Mouse (Mus musculus) forebrain, postnatal 0 days (tissue): Measurements from ENCODE around the gene Pde4dip. TPM values are rescaled to one million over a fixed set of nuclear protein-coding genes. Genes with fewer than 3 reads are reported as not detected.

Experiments
- ATAC-seq: fragments of 200-750 bp; cut with Nextera tagmentation; 2 replicates; pipeline ENCODE4 v1.8.0; 2017; ENCODE audit warnings: mild to moderate bottlenecking, moderate library complexity
- DNase-seq: peaks from one replicate; pipeline ENCODE4 v3.0.0-alpha.2; 2015
- H3K27ac ChIP-seq: fragments of 300-500 bp; sonication (generic); 2 replicates; pipeline ENCODE4 v1.5.1; 2014; ENCODE audit warnings: low read depth, mild to moderate bottlenecking, antibody characterized with exemption, low read length, moderate library complexity, mixed read lengths
- H3K27me3 ChIP-seq: fragments of 300-500 bp; sonication (generic); 2 replicates; pipeline ENCODE4 v1.6.1; 2014; ENCODE audit warnings: mild to moderate bottlenecking, low read length, mixed read lengths; ENCODE audit not compliant: insufficient read depth
- H3K36me3 ChIP-seq: fragments of 300-500 bp; sonication (generic); 2 replicates; pipeline ENCODE4 v1.6.1; 2014; ENCODE audit warnings: mild to moderate bottlenecking, moderate library complexity; ENCODE audit not compliant: insufficient read depth
- H3K4me1 ChIP-seq: fragments of 300-500 bp; sonication (generic); 2 replicates; pipeline ENCODE4 v1.6.1; 2014; ENCODE audit warnings: antibody characterized with exemption; ENCODE audit not compliant: insufficient read depth
- H3K4me2 ChIP-seq: fragments of 300-500 bp; sonication (generic); 2 replicates; pipeline ENCODE4 v1.6.1; 2014; ENCODE audit warnings: low read depth, mild to moderate bottlenecking, moderate library complexity
- H3K4me3 ChIP-seq: fragments of 300-500 bp; sonication (generic); 2 replicates; pipeline ENCODE4 v1.5.1; 2014; ENCODE audit warnings: low read depth, low read length, mixed read lengths
- H3K9ac ChIP-seq: fragments of 300-500 bp; sonication (generic); 2 replicates; pipeline ENCODE4 v1.6.1; 2014; ENCODE audit warnings: mild to moderate bottlenecking
- H3K9me3 ChIP-seq: fragments of 300-500 bp; sonication (generic); 2 replicates; pipeline ENCODE4 v1.6.1; 2016; ENCODE audit warnings: low read length
- CTCF ChIP-seq: sonication (generic); IDR thresholded peaks from 2 replicates; pipeline ENCODE4 v1.5.1; 2016; ENCODE audit warnings: antibody characterized with exemption, control low read depth, low read depth
- WGBS: fragments of 180-500 bp; shearing (Covaris S2); extraction: QIAGEN DNeasy Blood & Tissue Kit; methylation state at CpG from one replicate; pipeline ENCODE4 v1.1.7; 2014; 5-methylcytosine and 5-hydroxymethylcytosine counted together
- polyA plus RNA-seq: library from polyadenylated mRNA; unstranded; fragments of >200 nt; fragmentation: Nextera tagmentation; extraction: Ambion mirVana; gene quantifications from 2 replicates; pipeline ENCODE4 v1.2.1, GENCODE M21; 2015
- total RNA-seq: library from RNA; depleted of rRNA; stranded (reverse); fragments of >200 nt; gene quantifications from 2 replicates; pipeline ENCODE4 v1.2.3, GENCODE M21; 2014

The Pde4dip gene
- total and polyA plus RNA-seq, 2 experiments from 2014 or later: 53.1 to 118 TPM

- 93% methylated on average over 5 of the region's 5 CpGs for WGBS
- TF ChIP-seq CTCF: no peak
- ATAC-seq: no peak
These were observed 127.3 kb downstream of the Pde4dip start for GRCm38 (mm10) chr3:97761168-97761567.

GRCm38 (mm10) chr3:97759846-97760245 lies 128.7 kb downstream of the Pde4dip start:
- H3K36me3 ChIP-seq: peaks cover 44% of the 10 kb centered on the region
- H3K4me2 ChIP-seq: no peak overlapping the region
- no peaks in the 10 kb centered on the region for H3K27me3 ChIP-seq
- TF ChIP-seq CTCF: no peak
- H3K9ac ChIP-seq: no peak overlapping the region
- no peak for DNase-seq
- no peak overlapping the region for H3K27ac ChIP-seq
- 92% methylated on average over 5 of the region's 5 CpGs for WGBS
- peaks cover 17% of the 10 kb centered on the region for H3K4me1 ChIP-seq
- no peak overlapping the region for H3K4me3 ChIP-seq
- no peaks in the 10 kb centered on the region for H3K9me3 ChIP-seq
- ATAC-seq: no peak

More at GRCm38 (mm10) chr3:97761168-97761567, 127.3 kb downstream of the Pde4dip start:
- Histone ChIP-seq H3K27me3 (no peaks in the 10 kb centered on the region), H3K27ac (no peak overlapping the region), H3K9me3 (no peaks in the 10 kb centered on the region), H3K4me3 (no peak overlapping the region), H3K9ac (no peak overlapping the region), H3K4me1 (peaks cover 27% of the 10 kb centered on the region), H3K4me2 (no peak overlapping the region), H3K36me3 (peaks cover 33% of the 10 kb centered on the region)
- DNase-seq: no peak

GRCm38 (mm10) chr3:97757501-97757900 lies 131.0 kb downstream of the Pde4dip start:
- Histone ChIP-seq H3K4me3 (no peak overlapping the region), H3K27ac (no peak overlapping the region), H3K27me3 (no peaks in the 10 kb centered on the region), H3K36me3 (peaks cover 65% of the 10 kb centered on the region), H3K9ac (no peak overlapping the region), H3K9me3 (no peaks in the 10 kb centered on the region), H3K4me2 (no peak overlapping the region), H3K4me1 (no peaks in the 10 kb centered on the region)
- ATAC-seq: no peak
- no peak for DNase-seq
- no peak for TF ChIP-seq CTCF
- 98% methylated on average over 10 of the region's 10 CpGs for WGBS

GRCm38 (mm10) chr3:97756283-97757074 lies 132.0 kb downstream of the Pde4dip start:
- H3K9ac ChIP-seq: no peak overlapping the region
- no peak for ATAC-seq
- no peaks in the 10 kb centered on the region for H3K4me1 ChIP-seq
- peaks cover 75% of the 10 kb centered on the region for H3K36me3 ChIP-seq
- H3K4me3 ChIP-seq: no peak overlapping the region
- no peak for DNase-seq
- TF ChIP-seq CTCF: no peak
- WGBS: 95% methylated on average over 20 of the region's 20 CpGs
- H3K27me3 ChIP-seq: no peaks in the 10 kb centered on the region
- no peaks in the 10 kb centered on the region for H3K9me3 ChIP-seq
- H3K4me2 ChIP-seq: no peak overlapping the region
- H3K27ac ChIP-seq: no peak overlapping the region

- no peak for DNase-seq
- no peak for ATAC-seq
- Histone ChIP-seq H3K4me2 (no peak overlapping the region), H3K9me3 (no peaks in the 10 kb centered on the region), H3K27ac (no peak overlapping the region), H3K4me3 (no peak overlapping the region), H3K9ac (no peak overlapping the region), H3K36me3 (peaks cover 79% of the 10 kb centered on the region), H3K27me3 (no peaks in the 10 kb centered on the region), H3K4me1 (no peaks in the 10 kb centered on the region)
- 93% methylated on average over 14 of the region's 14 CpGs for WGBS
- TF ChIP-seq CTCF: no peak
These were observed 133.1 kb downstream of the Pde4dip start for GRCm38 (mm10) chr3:97755411-97755810.

- Histone ChIP-seq H3K4me2 (no peak overlapping the region), H3K9me3 (no peaks in the 10 kb centered on the region), H3K27ac (no peak overlapping the region), H3K9ac (no peak overlapping the region), H3K4me3 (no peak overlapping the region), H3K4me1 (no peaks in the 10 kb centered on the region), H3K27me3 (no peaks in the 10 kb centered on the region), H3K36me3 (peaks cover 94% of the 10 kb centered on the region)
- TF ChIP-seq CTCF: no peak
- DNase-seq (no peak), ATAC-seq (no peak)
- 73% methylated on average over 3 of the region's 3 CpGs for WGBS
These were observed 135.6 kb downstream of the Pde4dip start for GRCm38 (mm10) chr3:97752901-97753300.

GRCm38 (mm10) chr3:97751566-97751965 lies 136.9 kb downstream of the Pde4dip start:
- no peaks in the 10 kb centered on the region for H3K9me3 ChIP-seq
- H3K4me3 ChIP-seq: no peak overlapping the region
- no peak for DNase-seq
- H3K9ac ChIP-seq: no peak overlapping the region
- WGBS: 95% methylated on average over 21 of the region's 21 CpGs
- no peak overlapping the region for H3K4me2 ChIP-seq
- no peaks in the 10 kb centered on the region for H3K27me3 ChIP-seq
- no peak overlapping the region for H3K27ac ChIP-seq
- ATAC-seq: no peak
- H3K4me1 ChIP-seq: no peaks in the 10 kb centered on the region
- peaks cover 93% of the 10 kb centered on the region for H3K36me3 ChIP-seq
- TF ChIP-seq CTCF: no peak
